Mouse (Mus musculus): ENCODE data around the gene Gm28035. TPM values are rescaled to one million over a fixed set of nuclear protein-coding genes. Genes with fewer than 3 reads are reported as not detected.
A peak's percentile ranks its signal among the peaks of the same experiment; 100 is the strongest.

Gene Gm28035
- total and polyA plus RNA-seq, 3 experiments, result 0.27 to 0.64 (median 0.36) TPM

- TF ChIP-seq USF1 (IDR thresholded peaks at IDR 0.05; ENCODE audit: low read depth, low read length) (no peak), ZMIZ1 (IDR thresholded peaks at IDR 0.05; ENCODE audit: low read depth, low read length) (no peak), ZKSCAN1 (IDR thresholded peaks at IDR 0.05; ENCODE audit: borderline replicate concordance, low read depth, low read length) (no peak), ZC3H11A (IDR thresholded peaks at IDR 0.05; ENCODE audit: low read depth, low read length) (no peak), MAZ (IDR thresholded peaks at IDR 0.05; ENCODE audit: low read depth, low read length) (no peak), MEF2A (IDR thresholded peaks at IDR 0.05; ENCODE audit: borderline replicate concordance, low read depth, low read length) (0 out of 2 replicates have a peak, but pooled peaks have one; percentile 35), RCOR1 (conservative IDR thresholded peaks at IDR 0.05; ENCODE audit: low read depth, low read length) (no peak), JUND (conservative IDR thresholded peaks at IDR 0.05; ENCODE audit: low read depth, low read length) (no peak)
Measured at GRCm38 (mm10) chr2:30235593-30235992, 4.8 kb upstream of the Gm28035 start (continued).

GRCm38 (mm10) chr2:30236426-30237198 lies 3.8 kb upstream of the Gm28035 start:
- Histone ChIP-seq H3K27ac (ENCODE audit: insufficient read depth, low read depth) (peak overlapping the region; percentile 71), H3K4me1 (ENCODE audit: control insufficient read depth in 1 of 2, insufficient read depth in 2 of 2) (peaks cover 5 to 29% of the 10 kb centered on the region in 2 experiments; a peak in 3 of 4 replicates), H3K9ac (ENCODE audit: insufficient read depth, low read depth) (peak overlapping the region; percentile 90), H3K9me3 (replicated peaks; ENCODE audit: low read length) (peaks cover 2% of the 10 kb centered on the region), H3K36me3 (replicated peaks in 1 of 2; ENCODE audit: control insufficient read depth in 1 of 2, insufficient read depth in 1 of 2, low read length in 1 of 2) (peaks cover 9 to 22% of the 10 kb centered on the region in 2 experiments), H3K79me2 (replicated peaks; ENCODE audit: control insufficient read depth, extremely low read depth, insufficient read depth, poor library complexity, severe bottlenecking) (no peaks in the 10 kb centered on the region), H3K4me3 (replicated peaks in 1 of 3; ENCODE audit: low read depth in 2 of 3, low read length in 2 of 3, poor library complexity in 1 of 3) (peak overlapping the region; percentile 72 to 84 (median 82)), H3K27me3 (replicated peaks) (no peaks in the 10 kb centered on the region), H3K4me2 (ENCODE audit: insufficient read depth, low read depth, poor library complexity, severe bottlenecking) (peak overlapping the region; percentile 95)
- dilution Hi-C loops (cut with MboI; ENCODE audit: extremely low pct_ligation_motif_present, extremely low pct_unique_long_range_greater_than_20kb, low sequenced_read_pairs) (no loop called here), in situ Hi-C loops (cut with MboI; ENCODE audit: low pct_ligation_motif_present, low pct_unique_long_range_greater_than_20kb, low sequenced_read_pairs) (no loop called here)
- DNase-seq (ENCODE audit: extremely low read depth), result peak; percentile 48
- no peak for TF ChIP-seq ETS1 (conservative IDR thresholded peaks at IDR 0.05; ENCODE audit: low read depth, low read length)
- TF ChIP-seq MAZ (IDR thresholded peaks at IDR 0.05; ENCODE audit: low read depth, low read length), result no peak
- TF ChIP-seq GABPA (IDR thresholded peaks at IDR 0.05; ENCODE audit: insufficient replicate concordance, low read depth, low read length), result no peak
- 0 out of 2 replicates have a peak, but pooled peaks have one; percentile 16 for TF ChIP-seq ELF1 (IDR thresholded peaks at IDR 0.05; ENCODE audit: low read depth, low read length)
- TF ChIP-seq USF2 (conservative IDR thresholded peaks at IDR 0.05; ENCODE audit: low read depth, low read length), result no peak
- TF ChIP-seq SIN3A (IDR thresholded peaks at IDR 0.05; ENCODE audit: low read length), result no peak
- peak; percentile 36; the same call in 1 of the 2 replicates for TF ChIP-seq TBP (conservative IDR thresholded peaks at IDR 0.05; ENCODE audit: low read depth, low read length)
- no peak for TF ChIP-seq PAX5 (IDR thresholded peaks at IDR 0.05; ENCODE audit: low read length)
- no peak for TF ChIP-seq IRF4 (IDR thresholded peaks at IDR 0.05; ENCODE audit: low read depth, low read length)
- TF ChIP-seq EP300 (IDR thresholded peaks at IDR 0.05; ENCODE audit: low read length), result no peak
- no peak for TF ChIP-seq MYC (IDR thresholded peaks at IDR 0.05; ENCODE audit: low read depth, low read length)
- no peak for TF ChIP-seq ZKSCAN1 (IDR thresholded peaks at IDR 0.05; ENCODE audit: borderline replicate concordance, low read depth, low read length)
- TF ChIP-seq POLR2A (IDR thresholded peaks at IDR 0.05; ENCODE audit: low read depth, low read length), result no peak
- no peak for TF ChIP-seq ZC3H11A (IDR thresholded peaks at IDR 0.05; ENCODE audit: low read depth, low read length)
- no peak for TF ChIP-seq ZNF384 (IDR thresholded peaks at IDR 0.05; ENCODE audit: low read depth, low read length)
- TF ChIP-seq NRF1 (IDR thresholded peaks at IDR 0.05; ENCODE audit: low read depth, low read length), result no peak
